Mouse (Mus musculus) testis, adult 2 months (tissue): ENCODE results near the gene Fry. TPM values are rescaled to one million over a fixed set of nuclear protein-coding genes. Genes with fewer than 3 reads are reported as not detected.
"Not testable (repeated sequence)": the region's sequence is repeated elsewhere in the genome, so short reads cannot be mapped to it uniquely, and the experiment has no call there.

Experiments used
- H3K27ac ChIP-seq: fragments of 200-500 bp; 2 replicates; pipeline ENCODE4 v1.5.1; 2012; ENCODE audit warnings: low read depth, low read length; ENCODE audit not compliant: control insufficient read depth, insufficient read depth
- H3K27me3 ChIP-seq: fragments of 200-500 bp; 2 replicates; pipeline ENCODE4 v1.6.1; 2012; ENCODE audit warnings: mild to moderate bottlenecking, low read length, moderate library complexity; ENCODE audit not compliant: control insufficient read depth, insufficient read depth
- H3K36me3 ChIP-seq: fragments of 200-500 bp; 2 replicates; pipeline ENCODE4 v1.6.1; 2012; ENCODE audit warnings: mild to moderate bottlenecking, low read length; ENCODE audit not compliant: control insufficient read depth, insufficient read depth
- H3K4me1 ChIP-seq: fragments of 200-500 bp; 2 replicates; pipeline ENCODE4 v1.6.1; 2012; ENCODE audit warnings: low read length; ENCODE audit not compliant: control insufficient read depth, insufficient read depth
- H3K4me3 ChIP-seq: fragments of 200-500 bp; 2 replicates; pipeline ENCODE4 v1.5.1; 2012; ENCODE audit warnings: low read depth, mild to moderate bottlenecking, low read length, moderate library complexity, mixed read lengths; ENCODE audit not compliant: control insufficient read depth
- CTCF ChIP-seq: fragments of 200-500 bp; IDR thresholded peaks from 2 replicates; pipeline ENCODE4 v1.5.1; 2012; ENCODE audit warnings: low read depth, mild to moderate bottlenecking, inconsistent platforms, low read length, moderate library complexity; ENCODE audit not compliant: control insufficient read depth, insufficient read depth, insufficient replicate concordance
- POLR2A ChIP-seq: fragments of 200-500 bp; IDR thresholded peaks from 2 replicates; pipeline ENCODE4 v1.6.1; 2012; ENCODE audit warnings: low read depth, mild to moderate bottlenecking, inconsistent platforms, low read length, moderate library complexity; ENCODE audit not compliant: control insufficient read depth
- polyA plus RNA-seq: library from polyadenylated mRNA; depleted of rRNA; stranded (reverse); fragments of >200 nt; gene quantifications from 2 replicates; pipeline ENCODE4 v1.2.3, GENCODE M21; 2012

Fry gene
- polyA plus RNA-seq, 1 experiment = 8.4 TPM

GRCm38 (mm10) chr5:150468431-150468830 lies 350.0 kb downstream of the Fry start:
- H3K4me3 ChIP-seq = no peak overlapping the region
- no peaks in the 10 kb centered on the region for H3K36me3 ChIP-seq
- H3K27me3 ChIP-seq = no peaks in the 10 kb centered on the region
- H3K4me1 ChIP-seq = peaks cover 2% of the 10 kb centered on the region; the same call in 1 of the 2 replicates
- TF ChIP-seq CTCF (no peak), POLR2A (no peak)
- H3K27ac ChIP-seq = peak overlapping the region; percentile 23; the same call in 1 of the 2 replicates

- H3K36me3 ChIP-seq = no peaks in the 10 kb centered on the region
- no peaks in the 10 kb centered on the region for H3K27me3 ChIP-seq
- H3K4me3 ChIP-seq = no peak overlapping the region
- no peaks in the 10 kb centered on the region for H3K4me1 ChIP-seq
- TF ChIP-seq POLR2A = no peak
- no peak for TF ChIP-seq CTCF
- H3K27ac ChIP-seq = no peak overlapping the region
Observed at GRCm38 (mm10) chr5:150477364-150477763, 358.9 kb downstream of the Fry start.

- H3K27ac ChIP-seq = no peak overlapping the region
Observed at GRCm38 (mm10) chr5:150478612-150479011, 360.2 kb downstream of the Fry start.

GRCm38 (mm10) chr5:150485198-150485597 lies 366.8 kb downstream of the Fry start:
- Histone ChIP-seq H3K4me1 (no peaks in the 10 kb centered on the region), H3K27me3 (no peaks in the 10 kb centered on the region), H3K36me3 (no peaks in the 10 kb centered on the region), H3K27ac (no peak overlapping the region), H3K4me3 (no peak overlapping the region)
- TF ChIP-seq CTCF (no peak), POLR2A (no peak)

More at GRCm38 (mm10) chr5:150478612-150479011, 360.2 kb downstream of the Fry start:
- Histone ChIP-seq H3K4me1 (no peaks in the 10 kb centered on the region), H3K36me3 (no peaks in the 10 kb centered on the region), H3K27me3 (no peaks in the 10 kb centered on the region), H3K4me3 (no peak overlapping the region)
- TF ChIP-seq POLR2A = no peak
- TF ChIP-seq CTCF = no peak

GRCm38 (mm10) chr5:150490285-150490684 lies 371.8 kb downstream of the Fry start:
- TF ChIP-seq POLR2A (no peak), CTCF (no peak)

GRCm38 (mm10) chr5:150490821-150491220 lies 372.4 kb downstream of the Fry start:
- peaks cover 3% of the 10 kb centered on the region for H3K4me1 ChIP-seq
- TF ChIP-seq CTCF (no peak), POLR2A (no peak)
- no peaks in the 10 kb centered on the region for H3K36me3 ChIP-seq
- H3K4me3 ChIP-seq = no peak overlapping the region
- no peak overlapping the region for H3K27ac ChIP-seq
- no peaks in the 10 kb centered on the region for H3K27me3 ChIP-seq

More at GRCm38 (mm10) chr5:150490285-150490684, 371.8 kb downstream of the Fry start:
- H3K27ac ChIP-seq = no peak overlapping the region
- no peaks in the 10 kb centered on the region for H3K36me3 ChIP-seq
- no peaks in the 10 kb centered on the region for H3K27me3 ChIP-seq
- no peaks in the 10 kb centered on the region for H3K4me1 ChIP-seq
- H3K4me3 ChIP-seq = no peak overlapping the region

- not testable (repeated sequence) for H3K27ac ChIP-seq, H3K4me3 ChIP-seq, H3K36me3 ChIP-seq, H3K4me1 ChIP-seq, H3K27me3 ChIP-seq
Observed at GRCm38 (mm10) chr5:150491573-150492173, 373.2 kb downstream of the Fry start.

- H3K4me3 ChIP-seq = no peak overlapping the region
- TF ChIP-seq CTCF (peak; percentile 81), POLR2A (no peak)
- H3K4me1 ChIP-seq = peaks cover 3% of the 10 kb centered on the region
- H3K27ac ChIP-seq = no peak overlapping the region
- no peaks in the 10 kb centered on the region for H3K27me3 ChIP-seq
- H3K36me3 ChIP-seq = no peaks in the 10 kb centered on the region
Observed at GRCm38 (mm10) chr5:150495792-150496191, 377.3 kb downstream of the Fry start.
